Mouse (Mus musculus): Measurements from ENCODE around the gene Ext2. TPM values are rescaled to one million over a fixed set of nuclear protein-coding genes. Genes with fewer than 3 reads are reported as not detected.

The Ext2 gene
- polyA plus RNA-seq, 1 experiment from 2014 or later: 122 TPM

DNA sequence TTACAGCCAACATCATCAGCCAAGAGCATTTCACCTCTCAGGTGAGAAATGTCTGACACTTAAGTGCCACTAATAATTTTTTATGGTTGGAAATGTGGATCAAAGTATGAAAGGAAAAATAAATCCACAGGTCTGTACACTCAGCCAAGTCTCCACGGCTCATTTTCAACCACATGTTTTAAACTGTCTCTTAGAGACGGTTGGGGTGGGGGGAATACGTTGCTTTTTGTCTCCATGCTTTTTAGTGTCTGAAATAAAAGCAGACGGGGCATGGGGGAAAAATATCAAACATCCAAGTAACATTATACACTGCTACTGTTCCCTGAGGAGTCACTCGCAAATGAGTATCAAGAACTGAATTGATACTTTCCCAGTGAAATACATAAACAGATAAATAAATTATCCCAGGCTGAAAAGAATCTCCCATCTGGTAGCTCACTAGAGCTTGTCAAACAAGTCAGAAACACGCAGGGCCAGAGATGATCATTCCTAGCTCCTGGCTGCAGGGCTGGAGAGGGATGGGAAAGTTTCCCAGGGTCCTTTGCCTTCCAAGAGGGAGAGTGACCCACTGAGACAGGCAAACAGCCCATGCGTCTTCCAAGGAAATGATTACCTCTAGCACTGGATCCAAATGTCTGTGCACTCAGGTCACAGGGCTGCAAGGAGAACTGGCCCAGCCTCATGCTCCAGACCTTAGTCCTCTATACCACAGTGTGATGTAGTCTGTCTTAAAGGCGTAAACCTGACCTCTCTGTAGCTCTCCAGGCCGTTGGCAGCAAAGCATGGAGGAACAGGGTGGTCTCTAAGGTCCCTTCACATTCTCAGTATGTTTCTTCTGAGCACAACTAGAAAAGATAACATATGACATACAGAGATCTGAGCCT is 102.3 kb downstream of the Ext2 start:
- Histone ChIP-seq H3K27me3 (no peaks in the 10 kb centered on the region), H3K27ac (no peak overlapping the region), H3K36me3 (peaks cover 14% of the 10 kb centered on the region; the same call in 1 of the 2 replicates), H3K4me1 (0 out of 2 replicates have a peak, but pooled peaks cover 2% of the 10 kb centered on the region), H3K9me3 (replicated peaks) (no peaks in the 10 kb centered on the region), H3K4me2 (no peak overlapping the region), H3K4me3 (replicated peaks) (no peak overlapping the region), H3K9ac (no peak overlapping the region)
- WGBS: 69% methylated on average over 9 of the region's 9 CpGs
- ATAC-seq (replicated peaks; ENCODE audit: low FRiP score): no peak

DNA sequence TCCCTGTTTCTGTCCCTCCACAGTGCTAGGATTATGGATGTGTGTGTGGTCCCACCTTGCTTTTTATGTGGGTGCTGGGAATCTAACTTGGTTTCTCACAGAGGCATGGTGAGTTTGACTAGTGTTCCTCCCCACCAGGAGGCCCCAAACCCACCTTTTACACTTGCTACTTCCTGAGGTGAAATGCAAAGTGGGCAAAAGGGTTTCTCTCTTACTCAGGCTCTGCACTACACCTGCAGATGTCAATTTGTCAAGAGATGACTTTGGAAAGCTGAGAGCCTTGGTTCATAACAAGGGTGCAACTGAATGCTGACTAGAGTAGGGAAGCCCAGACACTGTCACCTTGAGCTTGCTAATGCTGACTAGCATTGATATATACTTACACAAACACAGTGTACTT is 109.1 kb downstream of the Ext2 start:
- no peaks in the 10 kb centered on the region for H3K9me3 ChIP-seq (replicated peaks)
- 0 out of 2 replicates have a peak, but pooled peaks cover 7% of the 10 kb centered on the region for H3K36me3 ChIP-seq
- ATAC-seq (replicated peaks; ENCODE audit: low FRiP score): no peak
- no peak overlapping the region for H3K9ac ChIP-seq
- H3K4me3 ChIP-seq (replicated peaks): no peak overlapping the region
- peaks cover 6% of the 10 kb centered on the region; the same call in 1 of the 2 replicates for H3K4me1 ChIP-seq
- peaks cover 9% of the 10 kb centered on the region; the same call in 1 of the 2 replicates for H3K27me3 ChIP-seq
- H3K4me2 ChIP-seq: no peak overlapping the region
- H3K27ac ChIP-seq: no peak overlapping the region

DNA sequence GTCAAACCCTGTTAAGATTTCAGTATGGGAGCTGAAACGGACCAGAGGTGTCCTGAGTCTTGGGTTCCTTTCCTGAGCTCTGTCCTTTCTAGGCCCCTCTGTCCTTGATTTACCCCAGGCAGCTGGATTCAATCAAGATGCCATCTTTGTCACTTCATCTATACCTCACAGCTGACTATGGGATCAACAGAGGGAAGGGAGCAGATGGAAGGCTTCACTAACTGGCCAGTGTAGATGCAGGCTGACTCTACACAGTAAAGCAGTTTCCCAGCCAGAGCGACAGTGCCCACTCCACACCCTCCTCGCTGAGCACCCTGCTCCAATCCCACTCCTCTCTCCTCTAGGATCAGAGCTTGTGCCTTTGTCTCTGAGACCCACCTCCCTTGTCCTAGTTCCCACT is 110.9 kb downstream of the Ext2 start:
- Histone ChIP-seq H3K9me3 (replicated peaks) (no peaks in the 10 kb centered on the region), H3K9ac (no peak overlapping the region), H3K27ac (no peak overlapping the region), H3K4me3 (replicated peaks) (no peak overlapping the region), H3K36me3 (peaks cover 13% of the 10 kb centered on the region; the same call in 1 of the 2 replicates), H3K4me1 (peaks cover 9% of the 10 kb centered on the region; the same call in 1 of the 2 replicates), H3K27me3 (peaks cover 13% of the 10 kb centered on the region; the same call in 1 of the 2 replicates), H3K4me2 (no peak overlapping the region)
- WGBS: 70% methylated on average over 3 of the region's 3 CpGs
- ATAC-seq (replicated peaks; ENCODE audit: low FRiP score): no peak

DNA sequence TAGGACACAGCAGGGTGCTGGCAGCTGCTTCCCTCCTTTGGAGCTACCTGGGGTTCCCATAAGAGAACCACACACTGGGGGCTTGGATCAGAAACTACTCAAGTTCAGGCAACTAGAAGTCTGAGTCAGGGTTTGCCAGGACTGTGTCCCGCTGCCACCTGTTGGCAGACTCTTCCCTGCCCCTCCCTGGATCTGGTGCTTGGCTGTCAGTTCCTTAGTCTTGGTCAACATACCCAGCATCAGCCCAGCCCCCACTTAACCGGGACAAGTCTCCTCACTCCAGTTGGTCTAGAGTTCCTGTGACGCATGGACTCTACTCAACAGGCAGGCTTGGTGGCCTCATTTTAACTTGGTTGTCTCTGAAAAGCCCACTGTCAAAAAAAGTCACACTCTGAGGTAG is 112.7 kb downstream of the Ext2 start:
- 64% methylated on average over 3 of the region's 3 CpGs for WGBS
- no peak for ATAC-seq (replicated peaks; ENCODE audit: low FRiP score)
- Histone ChIP-seq H3K36me3 (peaks cover 13% of the 10 kb centered on the region; the same call in 1 of the 2 replicates), H3K27ac (no peak overlapping the region), H3K4me2 (no peak overlapping the region), H3K4me3 (replicated peaks) (no peak overlapping the region), H3K9ac (no peak overlapping the region), H3K27me3 (peaks cover 20% of the 10 kb centered on the region; the same call in 1 of the 2 replicates), H3K9me3 (replicated peaks) (no peaks in the 10 kb centered on the region), H3K4me1 (peaks cover 9% of the 10 kb centered on the region; the same call in 1 of the 2 replicates)

DNA sequence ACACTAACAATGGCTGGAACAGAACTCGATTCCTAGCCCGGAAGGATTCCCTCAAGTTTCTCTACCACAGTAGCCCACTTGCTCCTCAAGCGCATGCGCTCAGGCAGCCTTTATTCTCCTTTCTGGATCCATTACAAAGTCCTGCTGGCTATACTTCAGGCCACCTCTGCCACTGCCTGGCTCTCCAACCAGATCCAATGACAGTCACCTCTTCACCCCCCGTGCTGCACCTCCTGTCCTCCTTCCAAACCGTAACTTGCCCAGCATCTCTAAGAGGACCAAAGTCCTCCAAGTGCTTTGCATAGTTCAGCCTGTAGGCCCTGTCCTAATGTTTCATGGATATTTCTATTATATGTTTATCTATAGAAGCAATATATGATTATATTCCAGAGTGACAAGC is 113.1 kb downstream of the Ext2 start:
- Histone ChIP-seq H3K27me3 (peaks cover 23% of the 10 kb centered on the region; the same call in 1 of the 2 replicates), H3K9me3 (replicated peaks) (no peaks in the 10 kb centered on the region), H3K4me1 (peaks cover 9% of the 10 kb centered on the region; the same call in 1 of the 2 replicates), H3K4me3 (replicated peaks) (no peak overlapping the region), H3K36me3 (peaks cover 15% of the 10 kb centered on the region; the same call in 1 of the 2 replicates), H3K27ac (no peak overlapping the region), H3K9ac (no peak overlapping the region), H3K4me2 (no peak overlapping the region)
- WGBS: 85% methylated on average over 6 of the region's 6 CpGs
- no peak for ATAC-seq (replicated peaks; ENCODE audit: low FRiP score)

DNA sequence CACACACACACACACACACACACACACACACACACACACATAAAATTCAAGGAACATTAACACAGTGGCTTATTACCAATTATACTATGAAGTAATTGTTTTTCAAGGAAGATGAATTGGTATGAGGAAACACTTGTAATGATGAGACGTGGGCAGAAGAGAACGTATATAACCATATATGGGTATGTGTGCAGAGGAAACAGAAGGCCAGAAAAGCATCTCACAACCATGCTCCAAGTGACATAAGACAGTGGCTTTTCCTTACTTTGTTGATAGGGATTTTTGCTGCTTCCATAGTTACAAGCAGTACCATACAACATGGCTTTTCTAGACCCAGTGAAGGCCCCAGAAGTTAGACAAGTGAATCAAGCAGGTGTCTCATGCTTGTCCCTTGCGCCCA is 115.5 kb downstream of the Ext2 start:
- WGBS: 84% methylated on average over 3 of the region's 3 CpGs
- ATAC-seq (replicated peaks; ENCODE audit: low FRiP score): no peak
- peaks cover 19% of the 10 kb centered on the region for H3K4me1 ChIP-seq

DNA sequence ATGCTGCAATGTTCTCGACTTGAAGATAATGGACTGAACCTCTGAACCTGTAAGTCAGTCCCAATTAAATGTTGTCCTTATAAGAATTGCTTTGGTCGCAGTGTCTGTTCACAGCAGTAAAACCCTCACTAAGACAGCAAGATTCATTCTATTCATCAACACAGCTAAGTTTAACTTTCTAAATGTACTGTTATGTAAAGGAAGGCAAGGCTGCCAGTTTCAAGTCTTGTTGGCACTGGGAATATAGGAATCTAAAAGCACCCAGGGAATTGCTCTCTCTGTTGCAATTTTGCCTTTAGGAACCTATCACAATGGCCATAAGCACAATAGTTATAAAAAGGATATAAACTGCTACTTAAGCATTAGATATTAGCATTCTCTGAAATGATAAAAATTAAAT is 116.0 kb downstream of the Ext2 start:
- Histone ChIP-seq H3K4me2 (no peak overlapping the region), H3K4me1 (peaks cover 19% of the 10 kb centered on the region), H3K36me3 (peaks cover 19% of the 10 kb centered on the region; the same call in 1 of the 2 replicates), H3K9me3 (replicated peaks) (no peaks in the 10 kb centered on the region), H3K27me3 (peaks cover 25% of the 10 kb centered on the region; the same call in 1 of the 2 replicates), H3K27ac (no peak overlapping the region), H3K4me3 (replicated peaks) (no peak overlapping the region), H3K9ac (no peak overlapping the region)
- WGBS: 90% methylated on average over 2 of the region's 2 CpGs
- no peak for ATAC-seq (replicated peaks; ENCODE audit: low FRiP score)

More for the DNA sequence above, 115.5 kb downstream of the Ext2 start:
- Histone ChIP-seq H3K9me3 (replicated peaks) (no peaks in the 10 kb centered on the region), H3K4me3 (replicated peaks) (no peak overlapping the region), H3K27me3 (peaks cover 25% of the 10 kb centered on the region; the same call in 1 of the 2 replicates), H3K9ac (no peak overlapping the region), H3K27ac (no peak overlapping the region), H3K4me2 (no peak overlapping the region), H3K36me3 (peaks cover 19% of the 10 kb centered on the region; the same call in 1 of the 2 replicates)

DNA sequence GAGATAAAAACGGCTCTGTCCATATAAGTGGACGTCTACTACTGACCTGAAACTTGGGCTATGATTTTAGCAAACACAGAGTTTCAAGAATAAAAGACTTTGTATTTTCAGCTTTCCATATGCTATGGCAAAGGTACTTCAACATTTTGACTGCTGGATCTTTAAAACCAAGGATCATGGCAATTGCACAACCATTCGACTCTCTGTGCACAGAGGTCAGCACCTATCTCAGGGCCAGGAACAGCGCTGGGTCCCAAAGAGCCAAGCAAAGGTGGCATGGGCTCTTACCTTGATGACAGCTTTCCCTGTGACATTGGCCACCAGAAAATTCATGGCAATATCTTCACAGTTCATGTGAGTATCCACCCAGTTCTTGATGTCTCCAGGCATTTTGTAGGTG is 118.2 kb downstream of the Ext2 start:
- no peak overlapping the region for H3K27ac ChIP-seq
- ATAC-seq (replicated peaks; ENCODE audit: low FRiP score): no peak
- H3K9me3 ChIP-seq (replicated peaks): no peaks in the 10 kb centered on the region
- H3K4me3 ChIP-seq (replicated peaks): no peak overlapping the region
- WGBS: 72% methylated on average over 4 of the region's 4 CpGs
- peaks cover 29% of the 10 kb centered on the region for H3K27me3 ChIP-seq
- H3K9ac ChIP-seq: no peak overlapping the region
- peaks cover 13% of the 10 kb centered on the region for H3K4me1 ChIP-seq
- H3K4me2 ChIP-seq: no peak overlapping the region
- H3K36me3 ChIP-seq: peaks cover 19% of the 10 kb centered on the region; the same call in 1 of the 2 replicates

DNA sequence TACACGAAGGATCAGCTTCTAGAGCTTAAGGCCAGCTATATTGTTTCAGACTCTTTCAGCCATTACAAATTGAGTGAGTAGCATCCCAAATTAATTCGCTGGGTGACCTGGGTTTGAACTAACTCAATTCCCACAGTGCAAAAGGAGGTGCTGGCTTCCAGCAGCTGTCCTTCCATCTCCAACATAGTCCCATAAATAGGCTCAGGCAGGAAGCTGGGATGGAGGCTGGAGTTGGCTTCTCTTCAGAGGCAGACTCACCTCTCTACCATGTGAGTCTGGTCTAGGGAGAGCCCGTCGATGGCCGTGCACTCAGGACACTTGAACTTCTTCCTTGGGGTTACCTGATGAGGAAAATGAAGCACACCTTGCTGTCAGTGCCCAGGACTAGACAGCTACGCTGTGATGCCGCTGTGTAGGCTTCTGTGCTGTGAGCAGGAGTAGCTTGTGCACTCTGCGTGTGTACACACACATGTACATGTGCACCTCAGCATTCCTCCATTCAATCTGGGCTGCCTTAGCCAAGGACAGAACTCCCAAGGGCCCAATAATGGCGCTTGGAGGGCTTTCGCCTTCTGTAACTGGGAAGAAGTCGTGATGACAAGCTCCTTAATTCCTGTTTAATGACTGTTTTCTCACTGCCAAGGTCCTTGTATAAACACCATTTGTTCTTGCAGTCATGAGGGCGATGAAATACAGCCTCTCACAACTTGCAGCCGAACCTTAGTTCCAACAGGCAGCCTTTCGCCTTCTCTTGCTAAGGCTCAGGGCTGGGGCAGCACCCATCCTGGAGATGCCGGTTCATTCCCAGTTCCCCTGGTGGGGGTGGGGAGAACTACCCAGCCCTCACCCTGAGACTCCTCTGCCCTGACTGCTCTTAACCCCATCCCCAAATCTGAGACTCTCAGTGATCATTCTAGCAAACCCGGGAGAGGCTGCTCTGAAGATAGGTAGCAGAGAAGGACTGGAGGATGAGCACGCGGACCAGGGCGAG is 119.1 kb downstream of the Ext2 start:
- H3K4me2 ChIP-seq: no peak overlapping the region
- peaks cover 19% of the 10 kb centered on the region; the same call in 1 of the 2 replicates for H3K36me3 ChIP-seq
- H3K9me3 ChIP-seq (replicated peaks): no peaks in the 10 kb centered on the region
- H3K27ac ChIP-seq: no peak overlapping the region
- 42% methylated on average over 19 of the region's 19 CpGs for WGBS
- no peak overlapping the region for H3K4me3 ChIP-seq (replicated peaks)
- no peak overlapping the region for H3K9ac ChIP-seq
- H3K27me3 ChIP-seq: peaks cover 21% of the 10 kb centered on the region; the same call in 1 of the 2 replicates
- 0 out of 2 replicates have a peak, but pooled peaks have one; percentile 59 for ATAC-seq (replicated peaks; ENCODE audit: low FRiP score)
- peaks cover 13% of the 10 kb centered on the region for H3K4me1 ChIP-seq

DNA sequence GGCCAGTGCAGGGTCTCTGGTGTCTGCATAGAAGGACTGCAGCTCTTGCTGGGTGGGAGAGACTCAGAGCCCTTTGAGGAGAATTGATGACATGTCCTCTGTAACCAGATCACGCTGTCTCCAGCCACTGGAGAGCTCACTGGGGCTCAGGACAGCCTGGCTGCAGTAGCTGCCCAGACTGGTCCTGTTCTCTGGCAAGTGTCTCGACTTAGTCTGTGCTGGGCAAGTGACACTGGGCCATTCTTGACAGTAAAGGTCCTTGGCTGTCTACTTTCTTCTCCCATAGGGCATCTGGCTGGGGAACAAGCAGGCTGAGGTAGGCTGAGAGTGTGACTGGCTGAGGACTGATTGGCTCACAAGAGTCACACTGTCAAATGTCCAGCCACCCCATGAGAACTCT is 123.0 kb downstream of the Ext2 start:
- H3K9ac ChIP-seq: no peak overlapping the region
- H3K27ac ChIP-seq: no peak overlapping the region
- 61% methylated on average over 2 of the region's 2 CpGs for WGBS
- peaks cover 8% of the 10 kb centered on the region; the same call in 1 of the 2 replicates for H3K27me3 ChIP-seq
- no peak for ATAC-seq (replicated peaks; ENCODE audit: low FRiP score)
- no peaks in the 10 kb centered on the region for H3K9me3 ChIP-seq (replicated peaks)
- H3K4me2 ChIP-seq: no peak overlapping the region
- peaks cover 16% of the 10 kb centered on the region; the same call in 1 of the 2 replicates for H3K36me3 ChIP-seq
- H3K4me3 ChIP-seq (replicated peaks): no peak overlapping the region
- peaks cover 25% of the 10 kb centered on the region for H3K4me1 ChIP-seq

DNA sequence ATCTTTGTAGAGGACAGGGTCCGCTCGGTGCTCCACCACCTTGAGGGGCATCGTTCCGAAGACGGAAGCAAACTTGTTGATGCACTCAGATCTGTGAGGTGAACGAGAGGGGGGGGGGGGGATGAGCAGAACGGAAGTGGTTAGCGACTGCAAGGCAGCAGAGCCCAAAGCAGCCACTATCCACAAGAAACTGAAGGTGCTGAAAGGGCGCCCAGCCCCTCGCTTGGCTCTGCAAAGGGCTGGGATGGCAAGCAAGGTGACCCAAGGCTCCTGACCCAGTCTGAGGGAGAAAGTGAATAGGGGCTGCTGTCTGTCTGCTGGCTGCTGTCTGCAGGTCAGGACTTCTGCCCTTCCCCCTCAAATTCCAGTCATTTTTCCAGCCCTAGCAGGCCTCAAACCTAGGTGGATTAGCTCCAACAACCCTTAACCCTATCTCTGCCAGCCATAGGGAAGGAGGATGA is 126.2 kb downstream of the Ext2 start:
- Histone ChIP-seq H3K27ac (no peak overlapping the region), H3K4me3 (replicated peaks) (no peak overlapping the region), H3K4me1 (peaks cover 15% of the 10 kb centered on the region), H3K4me2 (no peak overlapping the region), H3K27me3 (peaks cover 5% of the 10 kb centered on the region; the same call in 1 of the 2 replicates), H3K9me3 (replicated peaks) (no peaks in the 10 kb centered on the region), H3K9ac (no peak overlapping the region), H3K36me3 (peaks cover 10% of the 10 kb centered on the region; the same call in 1 of the 2 replicates)
- no peak for ATAC-seq (replicated peaks; ENCODE audit: low FRiP score)
- WGBS: 72% methylated on average over 8 of the region's 10 CpGs

Data from kidney, embryonic 15.5 days (tissue).